Mouse (Mus musculus): Measurements from ENCODE around the gene Adrm1. TPM values are rescaled to one million over a fixed set of nuclear protein-coding genes. Genes with fewer than 3 reads are reported as not detected.

Adrm1 gene
- polyA plus RNA-seq, 1 experiment = 148 TPM

GRCm38 (mm10) chr2:180205956-180206280, 34.6 kb downstream of the Adrm1 start:
- 94% methylated on average over 2 of the region's 2 CpGs for WGBS
- Histone ChIP-seq H3K36me3 (ENCODE audit: control insufficient read depth, insufficient read depth, low read length) (no peaks in the 10 kb centered on the region), H3K27ac (ENCODE audit: insufficient read depth, low read depth, low read length) (no peak overlapping the region), H3K4me3 (ENCODE audit: low read depth, low read length) (no peak overlapping the region), H3K27me3 (ENCODE audit: control insufficient read depth, insufficient read depth, low read length) (no peaks in the 10 kb centered on the region), H3K4me1 (ENCODE audit: control insufficient read depth, insufficient read depth, insufficient read length, low read length) (no peaks in the 10 kb centered on the region)
- no peak for TF ChIP-seq POLR2A (IDR thresholded peaks at IDR 0.05; ENCODE audit: low read depth, low read length)
- no peak for TF ChIP-seq CTCF (IDR thresholded peaks at IDR 0.05; ENCODE audit: extremely low read depth, insufficient read length, insufficient replicate concordance, low read depth, low read length)

- no peaks in the 10 kb centered on the region for H3K4me1 ChIP-seq (ENCODE audit: control insufficient read depth, insufficient read depth, insufficient read length, low read length)
- no peaks in the 10 kb centered on the region for H3K36me3 ChIP-seq (ENCODE audit: control insufficient read depth, insufficient read depth, low read length)
- 36% methylated on average over 7 of the region's 7 CpGs for WGBS
- H3K27ac ChIP-seq (ENCODE audit: insufficient read depth, low read depth, low read length) = no peak overlapping the region
- no peak overlapping the region for H3K4me3 ChIP-seq (ENCODE audit: low read depth, low read length)
- H3K27me3 ChIP-seq (ENCODE audit: control insufficient read depth, insufficient read depth, low read length) = no peaks in the 10 kb centered on the region
- TF ChIP-seq CTCF (IDR thresholded peaks at IDR 0.05; ENCODE audit: extremely low read depth, insufficient read length, insufficient replicate concordance, low read depth, low read length) (peak; percentile 63; the same call in 1 of the 2 replicates), POLR2A (IDR thresholded peaks at IDR 0.05; ENCODE audit: low read depth, low read length) (no peak)
Observed at GRCm38 (mm10) chr2:180207840-180208239, 36.6 kb downstream of the Adrm1 start.

DNA sequence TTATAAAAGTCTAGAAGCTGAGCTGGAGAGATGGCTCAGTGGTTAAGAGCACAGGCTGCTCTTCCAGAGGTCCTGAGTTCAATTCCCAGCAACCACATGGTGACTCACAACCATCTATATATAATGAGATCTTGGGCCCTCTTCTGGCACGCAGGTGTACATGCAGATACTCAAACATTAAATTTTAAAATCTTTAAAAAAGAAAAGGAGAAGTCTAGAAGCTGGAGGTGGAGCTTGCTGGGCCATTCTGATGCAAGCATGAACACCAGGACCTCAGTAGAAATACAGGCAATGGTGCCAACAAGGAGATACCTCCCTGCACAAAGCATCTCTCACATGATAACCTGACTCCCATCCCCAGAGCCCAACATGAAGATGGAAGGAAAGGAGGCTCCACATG, 37.7 kb downstream of the Adrm1 start:
- no peaks in the 10 kb centered on the region for H3K36me3 ChIP-seq (ENCODE audit: control insufficient read depth, insufficient read depth, low read length)
- TF ChIP-seq POLR2A (IDR thresholded peaks at IDR 0.05; ENCODE audit: low read depth, low read length) = no peak
- WGBS = 81% methylated on average over 1 of the region's 1 CpGs

DNA sequence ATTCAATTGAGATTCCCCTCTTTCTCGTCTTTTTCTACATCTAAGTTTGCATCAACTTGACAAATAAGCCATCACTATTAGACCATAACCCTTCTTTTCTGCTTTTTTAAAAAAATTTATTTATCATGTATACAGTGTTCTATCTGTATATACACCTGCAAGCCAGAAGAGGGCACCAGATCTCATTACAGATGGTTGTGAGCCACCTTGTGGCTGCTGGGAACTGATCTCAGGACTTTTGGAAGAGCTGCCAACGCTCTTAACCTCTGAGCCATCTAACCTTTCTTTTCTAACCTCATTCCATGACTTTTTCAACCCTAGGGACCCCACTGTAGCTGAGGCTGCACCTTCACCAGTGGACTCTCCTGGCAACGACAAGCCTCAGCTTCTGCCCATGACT, 41.0 kb downstream of the Adrm1 start:
- no peak overlapping the region for H3K27ac ChIP-seq (ENCODE audit: insufficient read depth, low read depth, low read length)
- H3K4me1 ChIP-seq (ENCODE audit: control insufficient read depth, insufficient read depth, insufficient read length, low read length) = peaks cover 12% of the 10 kb centered on the region
- H3K36me3 ChIP-seq (ENCODE audit: control insufficient read depth, insufficient read depth, low read length) = no peaks in the 10 kb centered on the region
- H3K4me3 ChIP-seq (ENCODE audit: low read depth, low read length) = no peak overlapping the region
- WGBS = 93% methylated on average over 3 of the region's 3 CpGs
- no peaks in the 10 kb centered on the region for H3K27me3 ChIP-seq (ENCODE audit: control insufficient read depth, insufficient read depth, low read length)
- TF ChIP-seq CTCF (IDR thresholded peaks at IDR 0.05; ENCODE audit: extremely low read depth, insufficient read length, insufficient replicate concordance, low read depth, low read length) (peak; percentile 26; the same call in 1 of the 2 replicates), POLR2A (IDR thresholded peaks at IDR 0.05; ENCODE audit: low read depth, low read length) (no peak)

More for the DNA sequence above, 37.7 kb downstream of the Adrm1 start:
- peaks cover 3% of the 10 kb centered on the region; the same call in 1 of the 2 replicates for H3K4me1 ChIP-seq (ENCODE audit: control insufficient read depth, insufficient read depth, insufficient read length, low read length)
- no peak overlapping the region for H3K27ac ChIP-seq (ENCODE audit: insufficient read depth, low read depth, low read length)
- H3K4me3 ChIP-seq (ENCODE audit: low read depth, low read length) = no peak overlapping the region
- H3K27me3 ChIP-seq (ENCODE audit: control insufficient read depth, insufficient read depth, low read length) = no peaks in the 10 kb centered on the region

- Histone ChIP-seq H3K4me3 (ENCODE audit: low read depth, low read length) (no peak overlapping the region), H3K27ac (ENCODE audit: insufficient read depth, low read depth, low read length) (peak overlapping the region; percentile 45), H3K27me3 (ENCODE audit: control insufficient read depth, insufficient read depth, low read length) (no peaks in the 10 kb centered on the region), H3K4me1 (ENCODE audit: control insufficient read depth, insufficient read depth, insufficient read length, low read length) (peaks cover 20% of the 10 kb centered on the region), H3K36me3 (ENCODE audit: control insufficient read depth, insufficient read depth, low read length) (no peaks in the 10 kb centered on the region)
- WGBS = 50% methylated on average over 4 of the region's 4 CpGs
- no peak for TF ChIP-seq POLR2A (IDR thresholded peaks at IDR 0.05; ENCODE audit: low read depth, low read length)
- no peak for TF ChIP-seq CTCF (IDR thresholded peaks at IDR 0.05; ENCODE audit: extremely low read depth, insufficient read length, insufficient replicate concordance, low read depth, low read length)
Observed at GRCm38 (mm10) chr2:180214352-180214978, 43.2 kb downstream of the Adrm1 start.

- TF ChIP-seq CTCF (IDR thresholded peaks at IDR 0.05; ENCODE audit: extremely low read depth, insufficient read length, insufficient replicate concordance, low read depth, low read length) (no peak), POLR2A (IDR thresholded peaks at IDR 0.05; ENCODE audit: low read depth, low read length) (no peak)
- WGBS = 55% methylated on average over 8 of the region's 8 CpGs
- Histone ChIP-seq H3K27me3 (ENCODE audit: control insufficient read depth, insufficient read depth, low read length) (no peaks in the 10 kb centered on the region), H3K36me3 (ENCODE audit: control insufficient read depth, insufficient read depth, low read length) (no peaks in the 10 kb centered on the region), H3K4me3 (ENCODE audit: low read depth, low read length) (no peak overlapping the region), H3K27ac (ENCODE audit: insufficient read depth, low read depth, low read length) (peak overlapping the region; percentile 38; the same call in 1 of the 2 replicates), H3K4me1 (ENCODE audit: control insufficient read depth, insufficient read depth, insufficient read length, low read length) (peaks cover 20% of the 10 kb centered on the region)
Observed at GRCm38 (mm10) chr2:180215011-180215461, 43.8 kb downstream of the Adrm1 start.

GRCm38 (mm10) chr2:180215951-180216350, 44.7 kb downstream of the Adrm1 start:
- no peaks in the 10 kb centered on the region for H3K27me3 ChIP-seq (ENCODE audit: control insufficient read depth, insufficient read depth, low read length)
- 53% methylated on average over 6 of the region's 6 CpGs for WGBS
- H3K36me3 ChIP-seq (ENCODE audit: control insufficient read depth, insufficient read depth, low read length) = no peaks in the 10 kb centered on the region
- H3K4me1 ChIP-seq (ENCODE audit: control insufficient read depth, insufficient read depth, insufficient read length, low read length) = peaks cover 20% of the 10 kb centered on the region
- H3K27ac ChIP-seq (ENCODE audit: insufficient read depth, low read depth, low read length) = peak overlapping the region; percentile 13
- no peak overlapping the region for H3K4me3 ChIP-seq (ENCODE audit: low read depth, low read length)
- TF ChIP-seq POLR2A (IDR thresholded peaks at IDR 0.05; ENCODE audit: low read depth, low read length) = no peak
- TF ChIP-seq CTCF (IDR thresholded peaks at IDR 0.05; ENCODE audit: extremely low read depth, insufficient read length, insufficient replicate concordance, low read depth, low read length) = no peak
